Mouse (Mus musculus): ENCODE measurements around the gene B3galt6. TPM values are rescaled to one million over a fixed set of nuclear protein-coding genes. Genes with fewer than 3 reads are reported as not detected.

The B3galt6 gene
- polyA plus RNA-seq (2012; ENCODE audit: low replicate concordance), result 3.2 and 4.0 TPM in 2 replicates

DNA sequence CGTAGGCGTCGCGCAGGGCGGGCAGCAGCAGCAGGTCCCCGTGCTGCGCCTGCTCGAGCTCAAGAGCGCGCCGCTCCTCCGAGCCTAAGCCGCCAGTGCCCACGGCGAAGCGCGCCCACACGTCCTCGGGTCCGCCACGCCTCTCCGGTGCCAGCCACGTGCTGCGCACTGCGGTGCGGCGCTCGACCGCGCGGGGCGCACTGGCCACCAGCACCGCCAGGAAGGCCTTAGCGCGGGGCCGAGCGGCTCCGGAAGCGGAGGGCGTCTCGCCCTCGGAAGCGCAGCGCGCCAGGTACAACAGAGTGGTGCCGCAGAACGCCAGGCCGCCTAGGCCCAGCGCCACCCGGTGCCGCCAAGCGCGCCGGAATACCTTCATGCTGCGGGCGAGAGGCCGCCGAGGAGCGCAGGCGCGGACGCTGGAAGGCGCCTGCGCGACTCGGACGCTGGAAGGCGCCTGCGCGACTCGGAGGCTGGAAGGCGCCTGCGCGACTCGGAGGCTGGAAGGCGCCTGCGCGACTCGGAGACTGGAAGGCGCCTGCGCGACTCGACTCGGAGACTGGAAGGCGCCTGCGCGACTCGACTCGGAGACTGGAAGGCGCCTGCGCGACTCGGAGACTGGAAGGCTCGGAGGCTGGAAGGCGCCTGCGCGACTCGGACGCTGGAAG, at the start of gene B3galt6, which contains the start of gene Sdf4:
Gene B3galt6, minus strand, starts transcription at position 409 of the 665 bp plus-strand sequence.
Gene Sdf4, plus strand, starts transcription at position 632 of the 665 bp plus-strand sequence.

DNA sequence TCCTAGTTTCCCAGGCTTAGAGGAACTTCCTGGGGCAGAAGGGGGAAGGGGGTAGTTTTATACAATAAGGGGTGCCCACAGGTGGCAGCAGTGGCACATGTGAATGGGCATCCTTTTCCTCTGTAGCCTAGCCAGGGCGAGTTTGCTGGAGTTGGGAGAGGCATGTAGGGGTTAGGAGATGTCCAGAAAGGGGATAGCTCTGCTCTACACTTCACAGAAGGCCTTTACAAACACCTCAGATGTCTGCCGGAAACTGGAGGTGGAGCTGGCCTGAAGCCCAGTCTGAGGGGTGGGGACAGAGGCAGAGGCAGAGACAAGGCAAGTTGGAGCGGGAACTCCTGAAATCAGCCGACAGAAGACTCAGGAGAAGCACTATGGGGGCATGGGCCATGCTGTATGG, 33.6 kb upstream of the B3galt6 start, which contains the start of gene Tnfrsf18:
Gene Tnfrsf18, plus strand, starts transcription at position 152 of the 400 bp plus-strand sequence.

DNA sequence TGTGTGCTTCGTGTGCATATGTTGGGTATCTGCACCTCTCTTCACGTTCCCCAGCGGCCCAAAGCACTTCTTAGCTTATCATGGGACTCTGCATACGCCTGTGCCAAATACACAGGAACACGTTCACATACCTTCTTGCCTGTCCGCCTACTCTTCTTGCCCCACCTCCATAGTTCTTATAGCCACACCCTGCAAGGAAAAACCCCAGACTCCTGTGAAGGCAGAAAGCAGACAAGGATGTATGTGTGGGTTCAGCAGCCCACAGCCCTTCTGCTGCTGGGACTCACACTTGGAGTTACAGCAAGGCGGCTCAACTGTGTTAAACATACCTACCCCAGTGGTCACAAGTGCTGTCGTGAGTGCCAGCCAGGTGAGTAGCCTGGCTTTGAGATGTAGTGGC, 21.2 kb upstream of the B3galt6 start, which contains the start of gene Tnfrsf4:
Gene Tnfrsf4, plus strand, starts transcription at position 207 of the 400 bp plus-strand sequence.

DNA sequence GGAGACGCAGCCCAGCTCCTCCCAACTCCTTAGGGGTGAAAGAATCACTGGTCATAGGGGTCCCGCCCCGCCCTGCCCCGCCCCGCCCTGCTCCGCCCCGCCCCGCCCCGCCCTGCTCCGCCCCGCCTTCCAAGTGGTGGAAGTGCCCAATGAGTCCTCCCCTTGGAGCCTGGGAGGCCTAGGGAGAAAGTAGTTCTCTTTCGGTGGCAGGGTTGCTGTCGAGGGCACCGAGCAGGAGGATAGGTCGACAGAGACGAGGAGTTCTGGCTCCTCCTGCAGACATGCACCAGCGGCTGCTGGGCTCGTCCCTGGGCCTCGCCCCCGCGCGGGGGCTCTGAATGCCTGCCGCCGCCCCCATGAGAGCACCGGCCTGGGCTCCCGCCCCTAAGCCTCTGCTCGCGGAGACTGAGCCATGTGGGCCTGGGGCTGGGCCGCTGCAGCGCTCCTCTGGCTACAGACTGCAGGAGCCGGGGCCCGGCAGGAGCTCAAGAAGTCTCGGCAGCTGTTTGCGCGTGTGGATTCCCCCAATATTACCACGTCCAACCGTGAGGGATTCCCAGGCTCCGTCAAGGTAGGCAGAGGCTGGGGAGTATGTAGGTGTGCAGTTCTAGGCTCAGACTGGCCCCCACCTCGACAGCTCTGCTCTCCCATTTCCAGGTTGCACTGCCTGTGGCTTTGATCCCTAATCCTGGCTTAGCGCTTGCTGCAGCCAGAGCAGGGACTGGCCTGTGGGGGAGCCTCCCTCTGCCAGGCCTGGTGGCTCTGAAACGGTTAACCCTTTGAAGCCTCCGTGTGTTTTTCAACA, 30.1 kb downstream of the B3galt6 start, which contains the start of gene C1qtnf12:
Gene C1qtnf12, plus strand, starts transcription at position 152 of the 805 bp plus-strand sequence.

DNA sequence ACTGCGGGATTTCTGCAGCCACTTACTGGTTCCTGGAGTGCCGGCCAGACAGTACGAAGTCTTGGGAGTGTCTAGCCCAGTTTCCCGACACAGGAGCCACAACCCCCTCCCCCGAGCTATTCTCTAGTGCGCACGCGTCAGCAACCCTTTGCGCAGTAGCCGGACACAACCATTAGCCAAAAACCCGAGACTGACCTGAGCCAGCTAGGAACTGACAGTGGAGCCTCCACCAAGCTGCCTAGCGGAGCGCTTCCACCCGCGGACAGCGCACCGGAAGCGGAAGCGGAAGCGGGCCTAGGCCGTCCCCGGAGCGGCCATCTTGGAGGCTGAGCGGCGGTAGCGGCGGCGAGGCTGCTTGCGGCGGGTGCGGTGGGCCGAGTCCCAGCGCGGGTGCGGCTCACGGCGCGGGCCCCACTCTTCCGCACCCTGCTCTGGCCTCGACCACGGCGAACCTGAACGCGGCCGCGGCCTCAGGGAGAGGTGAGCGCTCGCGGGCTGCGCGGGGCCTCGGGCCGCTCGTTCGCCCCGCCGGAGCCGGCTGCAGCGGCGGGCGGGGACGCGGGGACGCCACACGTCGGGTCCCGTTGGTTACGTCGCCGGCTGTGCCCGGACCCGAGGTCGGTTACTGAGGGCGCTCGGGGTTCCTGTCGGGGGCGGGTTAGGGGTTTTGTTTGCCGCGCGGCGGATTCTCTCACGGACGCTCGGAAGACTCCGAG, 48.8 kb downstream of the B3galt6 start, which contains the start of gene Ube2j2:
Gene Ube2j2, plus strand, starts transcription at position 298 of the 716 bp plus-strand sequence.

Other genes starting within 250 kb of the B3galt6 start
- 52.4 and 57.8 TPM in 2 replicates for gene Atad3a, start 231.6 kb downstream of the B3galt6 start, polyA plus RNA-seq (2012; ENCODE audit: low replicate concordance)
- gene Vwa1, start 218.0 kb downstream of the B3galt6 start, polyA plus RNA-seq (2012; ENCODE audit: low replicate concordance), result 1.1 and 2.2 TPM in 2 replicates
- gene Tmem88b, start 206.8 kb downstream of the B3galt6 start, polyA plus RNA-seq (2012; ENCODE audit: low replicate concordance), result 0.24 and 0.29 TPM in 2 replicates
- not detected in 2 replicates for gene Ankrd65, start 202.2 kb downstream of the B3galt6 start, polyA plus RNA-seq (2012; ENCODE audit: low replicate concordance)
- gene Mrpl20, start 189.8 kb downstream of the B3galt6 start, polyA plus RNA-seq (2012; ENCODE audit: low replicate concordance), result 26.3 and 70.8 TPM in 2 replicates
- 33.3 and 37.7 TPM in 2 replicates for gene Ccnl2, start 180.2 kb downstream of the B3galt6 start, polyA plus RNA-seq (2012; ENCODE audit: low replicate concordance)
- 142 and 271 TPM in 2 replicates for gene Aurkaip1, start 161.4 kb downstream of the B3galt6 start, polyA plus RNA-seq (2012; ENCODE audit: low replicate concordance)
- 0.21 and 2.1 TPM in 2 replicates for gene Mxra8, start 153.0 kb downstream of the B3galt6 start, polyA plus RNA-seq (2012; ENCODE audit: low replicate concordance)
- gene Dvl1, start 145.2 kb downstream of the B3galt6 start, polyA plus RNA-seq (2012; ENCODE audit: low replicate concordance), result 152 and 222 TPM in 2 replicates
- 0.08 TPM in 1 of 2 replicates, not detected in the other for gene Tas1r3, start 129.3 kb downstream of the B3galt6 start, polyA plus RNA-seq (2012; ENCODE audit: low replicate concordance)
- 2.0 and 2.6 TPM in 2 replicates for gene Cptp, start 123.2 kb downstream of the B3galt6 start, polyA plus RNA-seq (2012; ENCODE audit: low replicate concordance)
- gene Ints11, start 123.1 kb downstream of the B3galt6 start, polyA plus RNA-seq (2012; ENCODE audit: low replicate concordance), result 16.3 and 20.4 TPM in 2 replicates
- gene Pusl1, start 100.9 kb downstream of the B3galt6 start, polyA plus RNA-seq (2012; ENCODE audit: low replicate concordance), result 349 and 415 TPM in 2 replicates
- gene Acap3, start 100.8 kb downstream of the B3galt6 start, polyA plus RNA-seq (2012; ENCODE audit: low replicate concordance), result 59.5 and 63.0 TPM in 2 replicates
- 114 and 120 TPM in 2 replicates for gene Ube2j2, start 48.8 kb downstream of the B3galt6 start, polyA plus RNA-seq (2012; ENCODE audit: low replicate concordance)
- 122 and 138 TPM in 2 replicates for gene C1qtnf12, start 30.3 kb downstream of the B3galt6 start, polyA plus RNA-seq (2012; ENCODE audit: low replicate concordance)
- gene Sdf4, start 223 bp upstream of the B3galt6 start, polyA plus RNA-seq (2012; ENCODE audit: low replicate concordance), result 40.5 and 45.3 TPM in 2 replicates
- 3.1 and 8.5 TPM in 2 replicates for gene Tnfrsf4, start 21.2 kb upstream of the B3galt6 start, polyA plus RNA-seq (2012; ENCODE audit: low replicate concordance)
- gene Tnfrsf18, start 33.5 kb upstream of the B3galt6 start, polyA plus RNA-seq (2012; ENCODE audit: low replicate concordance), result 5.5 and 8.2 TPM in 2 replicates
- gene Ttll10, start 66.8 kb upstream of the B3galt6 start, polyA plus RNA-seq (2012; ENCODE audit: low replicate concordance), result not detected in 2 replicates
- 8.2 and 26.6 TPM in 2 replicates for gene 9430015G10Rik, start 117.3 kb upstream of the B3galt6 start, polyA plus RNA-seq (2012; ENCODE audit: low replicate concordance)
- 1.0 and 1.2 TPM in 2 replicates for gene Rnf223, start 137.9 kb upstream of the B3galt6 start, polyA plus RNA-seq (2012; ENCODE audit: low replicate concordance)
- gene Agrn, start 204.8 kb upstream of the B3galt6 start, polyA plus RNA-seq (2012; ENCODE audit: low replicate concordance), result 28.6 and 35.7 TPM in 2 replicates
- gene Isg15, start 208.2 kb upstream of the B3galt6 start, polyA plus RNA-seq (2012; ENCODE audit: low replicate concordance), result 23.8 and 56.3 TPM in 2 replicates
- 38.6 and 49.2 TPM in 2 replicates for gene AW011738, start 210.7 kb upstream of the B3galt6 start, polyA plus RNA-seq (2012; ENCODE audit: low replicate concordance)
- 0.10 and 0.31 TPM in 2 replicates for gene Perm1, start 223.2 kb upstream of the B3galt6 start, polyA plus RNA-seq (2012; ENCODE audit: low replicate concordance)
- gene Plekhn1, start 242.2 kb upstream of the B3galt6 start, polyA plus RNA-seq (2012; ENCODE audit: low replicate concordance), result 11.3 and 24.2 TPM in 2 replicates
- gene Noc2l, start 243.4 kb upstream of the B3galt6 start, polyA plus RNA-seq (2012; ENCODE audit: low replicate concordance), result 46.6 and 55.0 TPM in 2 replicates